Mouse (Mus musculus): Measurements from ENCODE around the gene Vmn1r44. TPM values are rescaled to one million over a fixed set of nuclear protein-coding genes. Genes with fewer than 3 reads are reported as not detected.
"Not testable (repeated sequence)": the region's sequence is repeated elsewhere in the genome, so short reads cannot be mapped to it uniquely, and the experiment has no call there.

The Vmn1r44 gene
- total RNA-seq, 1 experiment: not detected

DNA sequence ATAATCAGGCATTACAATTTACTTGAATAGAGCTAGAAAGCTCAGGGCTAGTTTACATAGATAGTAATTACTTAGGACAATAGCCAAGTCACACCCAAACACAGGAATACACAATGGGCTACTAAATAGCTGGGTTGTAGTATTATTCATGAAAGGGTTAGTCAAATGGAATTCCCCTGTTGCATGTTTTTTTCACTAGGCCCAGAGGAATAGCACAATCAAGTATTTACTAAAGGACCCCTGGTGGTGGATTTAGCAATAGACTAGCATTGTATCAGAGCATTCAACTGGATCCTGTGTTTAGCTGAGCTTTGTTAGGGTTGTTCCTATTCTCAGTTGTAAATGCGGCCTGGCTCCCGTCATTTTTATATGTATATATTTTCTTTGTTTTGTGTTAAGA, 15.5 kb upstream of the Vmn1r44 start:
- no peak overlapping the region for H3K27ac ChIP-seq (ENCODE audit: insufficient read depth, low read depth, low read length, poor library complexity, severe bottlenecking)
- in situ Hi-C loops (cut with MboI; ENCODE audit: low sequenced_read_pairs in 2 of 2, unreplicated experiment in 2 of 2): no loop called here
- no peaks in the 10 kb centered on the region for H3K9me3 ChIP-seq (ENCODE audit: control insufficient read depth, insufficient read depth, low read depth, low read length)
- no peak overlapping the region for H3K9ac ChIP-seq (ENCODE audit: insufficient read depth, low read depth, low read length, poor library complexity, severe bottlenecking)
- H3K4me1 ChIP-seq (ENCODE audit: control insufficient read depth in 2 of 2, insufficient read depth in 2 of 2, low read length in 2 of 2, poor library complexity in 1 of 2): no peaks in the 10 kb centered on the region
- DNase-seq (ENCODE audit: low read depth, low spot score): no peak
- no peak overlapping the region for H3K4me3 ChIP-seq (ENCODE audit: insufficient read depth in 1 of 2, low read depth in 1 of 2, low read length in 2 of 2, poor library complexity in 1 of 2, severe bottlenecking in 1 of 2)
- TF ChIP-seq ZNF384 (IDR thresholded peaks at IDR 0.05; ENCODE audit: low read depth, low read length) (no peak), ZC3H11A (IDR thresholded peaks at IDR 0.05; ENCODE audit: borderline replicate concordance, low read depth, low read length) (no peak), CHD2 (IDR thresholded peaks at IDR 0.05; ENCODE audit: low read depth, low read length) (no peak), MAFK (IDR thresholded peaks at IDR 0.05; ENCODE audit: insufficient read depth, low read depth, low read length) (no peak)
- no peaks in the 10 kb centered on the region for H3K36me3 ChIP-seq (ENCODE audit: control insufficient read depth, insufficient read depth, low read length, poor library complexity, severe bottlenecking)

DNA sequence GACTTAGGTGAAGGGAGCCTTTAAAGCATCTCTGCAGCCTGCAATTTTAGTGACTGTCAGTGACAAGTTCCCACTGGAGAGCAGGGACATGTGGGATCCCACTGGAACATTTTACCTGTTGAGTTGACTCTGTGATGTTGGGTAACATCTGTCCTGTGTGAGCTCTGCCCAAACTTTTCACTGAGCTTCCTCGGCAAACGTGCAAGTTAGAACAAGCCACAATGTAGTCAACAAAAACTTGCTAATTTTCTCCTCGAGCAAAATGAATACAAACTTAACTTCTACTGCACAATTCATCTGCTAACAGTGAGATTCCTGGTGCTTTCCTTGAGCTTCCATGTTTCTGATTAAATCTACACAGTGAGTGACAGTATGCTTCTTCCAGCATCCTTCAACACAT, 7.1 kb upstream of the Vmn1r44 start, which contains the start of the genes Vmn1r42 and Vmn1r43:
Vmn1r42 (minus strand) TSS at position 101 of the 400 bp plus-strand sequence.
Vmn1r43 (minus strand) TSS at position 101 of the 400 bp plus-strand sequence.
- DNase-seq (ENCODE audit: low read depth, low spot score); H3K27ac ChIP-seq (ENCODE audit: insufficient read depth, low read depth, low read length, poor library complexity, severe bottlenecking); H3K9ac ChIP-seq (ENCODE audit: insufficient read depth, low read depth, low read length, poor library complexity, severe bottlenecking); in situ Hi-C loops (cut with MboI; ENCODE audit: low sequenced_read_pairs in 2 of 2, unreplicated experiment in 2 of 2); H3K4me1 ChIP-seq (ENCODE audit: control insufficient read depth in 2 of 2, insufficient read depth in 2 of 2, low read length in 2 of 2, poor library complexity in 1 of 2); H3K4me3 ChIP-seq (ENCODE audit: insufficient read depth in 1 of 2, low read depth in 1 of 2, low read length in 2 of 2, poor library complexity in 1 of 2, severe bottlenecking in 1 of 2); H3K9me3 ChIP-seq (ENCODE audit: control insufficient read depth, insufficient read depth, low read depth, low read length); H3K36me3 ChIP-seq (ENCODE audit: control insufficient read depth, insufficient read depth, low read length, poor library complexity, severe bottlenecking): not testable (repeated sequence)

DNA sequence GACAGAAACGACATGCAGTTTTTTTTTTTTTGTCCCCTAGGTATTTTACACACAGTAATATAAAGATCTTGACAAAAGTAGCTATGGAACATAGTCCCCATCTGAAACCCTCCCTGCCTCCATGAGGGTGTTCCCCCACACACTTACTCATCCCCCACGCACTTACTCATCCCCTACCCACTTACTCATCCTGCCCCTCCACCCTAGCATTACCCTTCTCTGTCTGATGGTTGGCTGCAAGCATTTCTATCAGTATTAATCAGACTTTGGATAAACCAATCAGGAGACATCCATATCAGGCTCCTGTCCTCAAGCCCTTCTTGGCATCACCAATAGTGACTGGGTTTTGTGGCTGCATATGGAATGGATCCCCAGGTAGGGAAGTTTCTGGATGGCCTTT, 6.5 kb upstream of the Vmn1r44 start:
- H3K4me1 ChIP-seq (ENCODE audit: control insufficient read depth in 2 of 2, insufficient read depth in 2 of 2, low read length in 2 of 2, poor library complexity in 1 of 2): no peaks in the 10 kb centered on the region
- TF ChIP-seq CHD2 (IDR thresholded peaks at IDR 0.05; ENCODE audit: low read depth, low read length) (no peak), ZC3H11A (IDR thresholded peaks at IDR 0.05; ENCODE audit: borderline replicate concordance, low read depth, low read length) (no peak), ZNF384 (IDR thresholded peaks at IDR 0.05; ENCODE audit: low read depth, low read length) (no peak), HCFC1 (IDR thresholded peaks at IDR 0.05; ENCODE audit: borderline replicate concordance, insufficient read depth, low read length) (no peak), MAFK (IDR thresholded peaks at IDR 0.05; ENCODE audit: insufficient read depth, low read depth, low read length) (no peak)
- DNase-seq (ENCODE audit: low read depth, low spot score): no peak

DNA sequence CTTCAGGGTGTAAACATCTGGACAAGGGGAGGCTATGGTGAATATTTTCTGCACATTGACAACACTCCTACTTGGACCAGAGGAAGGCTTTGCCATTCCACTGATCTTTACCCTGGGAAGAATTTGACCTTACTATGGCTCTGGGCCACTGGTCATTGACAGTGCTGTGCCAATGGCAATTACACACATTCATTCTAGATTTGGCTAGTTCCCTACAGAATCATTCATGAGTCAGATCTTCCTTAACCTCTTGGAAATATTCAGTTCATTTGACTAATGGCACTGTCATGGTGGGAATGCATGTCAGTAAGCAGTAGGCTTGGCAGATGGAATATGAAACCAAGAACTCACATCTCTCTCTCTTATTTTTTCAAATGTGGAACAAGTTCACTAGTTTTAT, 2.6 kb upstream of the Vmn1r44 start:
- Histone ChIP-seq H3K4me3 (ENCODE audit: insufficient read depth in 1 of 2, low read depth in 1 of 2, low read length in 2 of 2, poor library complexity in 1 of 2, severe bottlenecking in 1 of 2) (no peak overlapping the region), H3K36me3 (ENCODE audit: control insufficient read depth, insufficient read depth, low read length, poor library complexity, severe bottlenecking) (no peaks in the 10 kb centered on the region), H3K9ac (ENCODE audit: insufficient read depth, low read depth, low read length, poor library complexity, severe bottlenecking) (no peak overlapping the region), H3K27ac (ENCODE audit: insufficient read depth, low read depth, low read length, poor library complexity, severe bottlenecking) (no peak overlapping the region), H3K4me1 (ENCODE audit: control insufficient read depth in 2 of 2, insufficient read depth in 2 of 2, low read length in 2 of 2, poor library complexity in 1 of 2) (no peaks in the 10 kb centered on the region), H3K9me3 (ENCODE audit: control insufficient read depth, insufficient read depth, low read depth, low read length) (no peaks in the 10 kb centered on the region)
- TF ChIP-seq CHD2 (IDR thresholded peaks at IDR 0.05; ENCODE audit: low read depth, low read length) (no peak), HCFC1 (IDR thresholded peaks at IDR 0.05; ENCODE audit: borderline replicate concordance, insufficient read depth, low read length) (no peak), ZNF384 (IDR thresholded peaks at IDR 0.05; ENCODE audit: low read depth, low read length) (no peak)
- in situ Hi-C loops (cut with MboI; ENCODE audit: low sequenced_read_pairs in 2 of 2, unreplicated experiment in 2 of 2): no loop called here
- DNase-seq (ENCODE audit: low read depth, low spot score): no peak

More for the DNA sequence above, 6.5 kb upstream of the Vmn1r44 start:
- Histone ChIP-seq H3K36me3 (ENCODE audit: control insufficient read depth, insufficient read depth, low read length, poor library complexity, severe bottlenecking) (no peaks in the 10 kb centered on the region), H3K27ac (ENCODE audit: insufficient read depth, low read depth, low read length, poor library complexity, severe bottlenecking) (no peak overlapping the region), H3K9ac (ENCODE audit: insufficient read depth, low read depth, low read length, poor library complexity, severe bottlenecking) (no peak overlapping the region), H3K4me3 (ENCODE audit: insufficient read depth in 1 of 2, low read depth in 1 of 2, low read length in 2 of 2, poor library complexity in 1 of 2, severe bottlenecking in 1 of 2) (no peak overlapping the region), H3K9me3 (ENCODE audit: control insufficient read depth, insufficient read depth, low read depth, low read length) (no peaks in the 10 kb centered on the region)
- in situ Hi-C loops (cut with MboI; ENCODE audit: low sequenced_read_pairs in 2 of 2, unreplicated experiment in 2 of 2): no loop called here

DNA sequence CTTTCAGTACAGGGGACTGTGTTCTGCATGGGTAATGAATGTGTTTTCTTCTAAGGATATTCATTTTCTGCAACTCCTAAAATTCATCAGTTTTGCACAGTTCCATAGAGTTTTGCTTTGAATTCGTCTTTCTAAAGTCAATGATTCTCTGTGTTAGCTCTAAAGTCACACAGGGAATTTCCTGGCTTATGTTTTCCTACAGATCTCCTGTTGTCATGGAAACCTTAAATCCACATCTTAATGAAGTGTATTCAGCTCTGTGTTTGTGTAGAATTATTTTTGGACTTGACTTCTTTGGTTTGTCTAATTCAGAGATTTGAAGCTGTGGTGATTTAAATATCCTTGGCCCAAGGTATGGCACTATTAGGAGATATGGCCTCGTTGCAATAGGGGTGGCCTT, 352 bp downstream of the Vmn1r44 start:
- TF ChIP-seq MAFK (IDR thresholded peaks at IDR 0.05; ENCODE audit: insufficient read depth, low read depth, low read length): no peak
- no peak for TF ChIP-seq ZNF384 (IDR thresholded peaks at IDR 0.05; ENCODE audit: low read depth, low read length)
- no peak for TF ChIP-seq ZC3H11A (IDR thresholded peaks at IDR 0.05; ENCODE audit: borderline replicate concordance, low read depth, low read length)
- TF ChIP-seq CHD2 (IDR thresholded peaks at IDR 0.05; ENCODE audit: low read depth, low read length): no peak
- no peak for TF ChIP-seq HCFC1 (IDR thresholded peaks at IDR 0.05; ENCODE audit: borderline replicate concordance, insufficient read depth, low read length)
- Histone ChIP-seq H3K9me3 (ENCODE audit: control insufficient read depth, insufficient read depth, low read depth, low read length) (no peaks in the 10 kb centered on the region), H3K9ac (ENCODE audit: insufficient read depth, low read depth, low read length, poor library complexity, severe bottlenecking) (no peak overlapping the region), H3K4me1 (ENCODE audit: control insufficient read depth in 2 of 2, insufficient read depth in 2 of 2, low read length in 2 of 2, poor library complexity in 1 of 2) (no peaks in the 10 kb centered on the region), H3K27ac (ENCODE audit: insufficient read depth, low read depth, low read length, poor library complexity, severe bottlenecking) (no peak overlapping the region), H3K36me3 (ENCODE audit: control insufficient read depth, insufficient read depth, low read length, poor library complexity, severe bottlenecking) (no peaks in the 10 kb centered on the region), H3K4me3 (ENCODE audit: insufficient read depth in 1 of 2, low read depth in 1 of 2, low read length in 2 of 2, poor library complexity in 1 of 2, severe bottlenecking in 1 of 2) (no peak overlapping the region)
- in situ Hi-C loops (cut with MboI; ENCODE audit: low sequenced_read_pairs in 2 of 2, unreplicated experiment in 2 of 2): no loop called here
- DNase-seq (ENCODE audit: low read depth, low spot score): no peak

DNA sequence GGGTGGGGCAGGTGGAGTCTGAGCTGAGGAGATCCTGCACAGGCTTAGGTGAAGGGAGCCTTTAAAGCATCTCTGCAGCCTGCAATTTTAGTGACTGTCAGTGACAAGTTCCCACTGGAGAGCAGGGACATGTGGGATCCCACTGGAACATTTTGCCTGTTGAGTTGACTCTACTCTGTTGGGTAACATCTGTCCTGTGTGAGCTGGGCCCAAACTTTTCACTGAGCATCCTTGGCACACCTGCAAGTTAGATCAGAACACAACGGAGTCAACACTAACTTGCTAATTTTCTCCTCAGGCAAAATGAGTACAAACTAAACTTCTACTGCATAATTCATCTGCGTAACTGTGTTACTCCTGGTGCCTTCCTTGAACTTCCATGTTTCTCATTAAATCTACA, 57.0 kb downstream of the Vmn1r44 start, which contains the start of gene Vmn1r45:
Vmn1r45 (minus strand) TSS at position 101 of the 400 bp plus-strand sequence.
- H3K4me3 ChIP-seq (ENCODE audit: insufficient read depth in 1 of 2, low read depth in 1 of 2, low read length in 2 of 2, poor library complexity in 1 of 2, severe bottlenecking in 1 of 2); H3K9ac ChIP-seq (ENCODE audit: insufficient read depth, low read depth, low read length, poor library complexity, severe bottlenecking); H3K9me3 ChIP-seq (ENCODE audit: control insufficient read depth, insufficient read depth, low read depth, low read length); H3K36me3 ChIP-seq (ENCODE audit: control insufficient read depth, insufficient read depth, low read length, poor library complexity, severe bottlenecking); in situ Hi-C loops (cut with MboI; ENCODE audit: low sequenced_read_pairs in 2 of 2, unreplicated experiment in 2 of 2); H3K27ac ChIP-seq (ENCODE audit: insufficient read depth, low read depth, low read length, poor library complexity, severe bottlenecking); DNase-seq (ENCODE audit: low read depth, low spot score); H3K4me1 ChIP-seq (ENCODE audit: control insufficient read depth in 2 of 2, insufficient read depth in 2 of 2, low read length in 2 of 2, poor library complexity in 1 of 2): not testable (repeated sequence)
